Mouse (Mus musculus) common myeloid progenitor, adult 5-6 weeks (primary cell): ENCODE data around the gene Mpzl1. TPM values are rescaled to one million over a fixed set of nuclear protein-coding genes. Genes with fewer than 3 reads are reported as not detected.

Experiments used
- ATAC-seq: replicated peaks from 2 replicates; pipeline ENCODE4 v1.8.0; 2016; ENCODE audit warnings: low read depth, mild to moderate bottlenecking, moderate TSS enrichment, inconsistent platforms; ENCODE audit not compliant: poor library complexity, severe bottlenecking
- total RNA-seq: library from RNA; stranded (forward); fragments of 200-1000, 187-1606 nt; gene quantifications from 2 replicates; pipeline ENCODE4 v1.2.3, GENCODE M21; 2017

Mpzl1 gene
- total RNA-seq, 1 experiment from 2014 or later: 9.5 TPM

DNA sequence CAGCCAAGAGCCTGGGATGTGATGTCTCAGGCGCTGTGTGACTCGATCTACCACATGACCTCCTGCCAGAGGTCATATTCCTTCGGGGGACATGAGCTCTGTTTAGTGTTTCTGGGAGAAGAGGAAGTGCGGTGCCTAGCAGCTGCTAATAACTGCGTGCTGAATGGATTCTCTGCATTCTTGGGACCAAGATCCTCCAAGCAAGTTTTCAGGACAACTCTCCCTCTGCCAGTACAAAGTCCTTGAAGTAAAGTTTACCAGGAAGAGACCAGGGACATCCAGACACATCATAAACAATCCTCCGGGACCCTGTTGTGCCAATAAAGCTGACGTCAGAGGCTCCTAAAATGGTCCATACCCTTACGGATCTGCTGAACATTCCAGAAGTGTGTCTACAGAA, 46.5 kb downstream of the Mpzl1 start:
- no peak for ATAC-seq

DNA sequence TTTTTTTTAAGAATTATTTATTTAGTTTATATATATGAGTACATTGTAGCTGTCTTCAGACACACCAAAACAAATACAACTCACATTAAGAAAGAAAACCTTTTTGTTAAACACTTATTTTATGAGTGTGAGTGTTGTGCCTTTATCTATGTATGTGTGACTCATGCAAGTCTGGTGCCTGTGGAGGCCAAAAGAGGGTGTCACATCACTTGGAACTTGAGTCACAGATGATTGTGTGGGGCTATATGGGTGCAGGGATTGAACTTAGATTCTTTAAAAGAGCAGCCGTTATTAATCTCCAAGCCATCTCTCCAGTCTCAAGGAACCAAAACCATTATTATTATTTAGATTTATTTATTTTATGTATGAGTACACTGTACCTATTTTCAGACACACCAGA, 48.0 kb downstream of the Mpzl1 start:
- ATAC-seq: no peak

GRCm38 (mm10) chr1:165585389-165586104, 48.8 kb downstream of the Mpzl1 start:
- no peak for ATAC-seq

DNA sequence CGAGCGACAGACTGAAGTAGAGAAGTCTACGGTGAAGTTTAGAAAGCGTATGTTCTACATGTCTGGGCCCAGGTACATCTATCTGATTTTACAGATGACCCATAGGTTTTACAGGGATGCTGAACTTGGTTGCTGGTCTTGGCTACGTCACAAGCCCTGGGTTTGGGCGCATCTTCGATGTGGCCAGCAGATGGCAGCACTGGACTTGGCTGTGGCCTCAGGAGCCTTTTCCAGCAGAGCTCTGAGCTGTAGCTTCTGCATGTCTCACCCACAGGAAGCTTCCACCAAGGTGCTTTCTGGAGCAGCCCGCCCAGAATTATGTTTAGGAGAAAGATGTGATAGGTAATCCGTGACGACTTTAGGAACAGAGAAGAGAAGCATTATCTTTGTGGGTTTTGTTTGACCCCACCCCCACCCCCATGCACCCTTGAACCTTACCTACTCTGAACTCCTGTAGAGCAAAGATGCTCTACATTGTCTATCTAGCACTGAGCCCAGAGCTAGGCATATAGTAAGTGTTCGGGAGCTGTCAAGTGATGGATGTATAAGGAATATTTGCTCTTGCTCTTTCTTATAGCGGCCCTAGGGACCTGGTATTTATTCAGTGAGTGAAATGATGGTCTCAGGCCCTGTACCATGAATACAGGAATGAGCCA, 50.7 kb downstream of the Mpzl1 start:
- ATAC-seq: peak; percentile 97

DNA sequence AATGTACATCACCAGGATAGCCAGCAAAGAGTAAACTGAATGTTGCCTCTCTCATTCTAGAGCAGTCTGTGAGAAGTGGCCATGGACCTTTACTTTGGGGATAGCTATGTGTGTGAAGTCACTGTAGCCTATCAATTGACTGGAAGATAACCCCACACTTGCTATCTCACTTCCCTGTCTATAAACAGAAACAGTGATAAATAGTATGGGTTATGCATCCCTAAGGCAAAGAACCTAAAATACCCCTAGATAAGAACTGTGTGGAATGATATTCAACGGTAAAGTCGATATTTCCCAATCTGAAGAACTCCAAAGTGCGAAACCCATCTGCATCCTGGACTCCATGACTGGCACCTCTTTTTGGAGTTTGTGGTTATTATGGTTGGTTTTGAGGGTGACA, 53.1 kb downstream of the Mpzl1 start:
- ATAC-seq: no peak

DNA sequence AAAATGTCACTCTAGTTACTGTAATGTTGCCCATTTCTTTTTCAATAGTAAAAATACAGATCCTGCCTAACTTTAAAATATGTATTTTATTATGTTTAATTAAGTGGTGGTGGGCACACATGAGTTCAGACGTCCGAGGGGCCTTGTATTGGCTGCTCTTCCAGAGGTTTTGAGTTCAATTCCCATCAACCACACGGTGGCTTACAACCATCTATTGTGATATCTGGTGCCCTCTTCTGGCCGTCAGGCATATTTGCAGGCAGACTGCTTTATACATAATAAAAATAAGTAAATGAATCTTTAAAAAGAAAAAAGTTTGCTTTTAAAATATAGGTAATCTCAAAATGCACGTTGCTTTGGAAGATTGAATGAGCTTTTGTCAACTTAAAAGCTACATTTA, 55.0 kb downstream of the Mpzl1 start:
- no peak for ATAC-seq

DNA sequence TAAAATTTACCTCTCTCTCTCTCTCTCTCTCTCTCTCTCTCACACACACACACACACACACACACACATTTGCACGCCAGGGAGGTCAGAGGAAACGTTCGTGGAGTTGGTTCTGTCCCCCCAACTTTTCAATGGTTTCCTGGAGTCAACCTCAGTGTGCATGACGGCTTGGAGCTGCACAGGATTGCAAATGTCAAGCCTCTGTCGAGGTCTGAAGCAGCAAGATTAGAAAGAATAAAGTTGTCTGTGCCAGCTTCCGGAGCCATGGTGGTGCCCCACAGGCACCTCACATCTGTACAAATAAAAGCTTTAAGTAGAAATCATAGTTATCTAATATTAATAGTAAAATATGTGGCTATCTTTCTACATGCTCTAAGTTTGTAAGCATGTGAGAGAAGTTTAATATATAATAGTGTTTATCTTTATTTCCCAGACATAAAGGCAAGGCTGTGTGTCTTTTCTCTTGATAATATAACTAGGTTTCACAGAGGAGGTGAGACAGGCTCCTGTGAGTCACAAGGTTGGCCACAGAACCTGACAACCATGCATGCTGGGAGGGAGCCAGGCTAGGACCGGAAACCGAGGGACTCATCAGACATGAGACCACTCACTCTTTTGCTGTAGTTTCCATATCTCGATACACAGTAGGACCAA, 57.8 kb downstream of the Mpzl1 start:
- ATAC-seq: peak; percentile 78

DNA sequence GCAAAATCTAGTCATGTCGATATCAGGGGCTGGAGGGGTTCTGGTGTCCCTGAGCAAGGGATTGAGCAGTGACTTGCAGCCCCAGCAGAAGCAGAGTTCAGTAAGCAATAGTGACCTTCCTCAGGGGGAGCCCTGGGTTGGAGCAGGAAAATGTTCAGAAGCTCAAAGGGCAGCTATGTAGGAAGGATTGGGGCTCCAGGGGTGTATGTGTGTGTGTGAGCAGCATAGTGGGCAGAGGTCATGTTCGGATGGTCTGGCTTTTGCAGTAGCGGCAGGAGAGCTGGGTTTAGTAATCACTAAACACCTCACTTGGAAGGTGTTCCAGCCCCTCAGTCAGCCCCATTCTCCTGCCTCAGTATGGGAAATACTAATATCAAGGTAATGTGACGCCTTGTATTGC, 58.3 kb downstream of the Mpzl1 start:
- no peak for ATAC-seq

GRCm38 (mm10) chr1:165567466-165567865, 66.9 kb downstream of the Mpzl1 start:
- ATAC-seq: no peak

GRCm38 (mm10) chr1:165565283-165565682, 69.1 kb downstream of the Mpzl1 start:
- no peak for ATAC-seq

GRCm38 (mm10) chr1:165559073-165559472, 75.3 kb downstream of the Mpzl1 start:
- ATAC-seq: no peak

DNA sequence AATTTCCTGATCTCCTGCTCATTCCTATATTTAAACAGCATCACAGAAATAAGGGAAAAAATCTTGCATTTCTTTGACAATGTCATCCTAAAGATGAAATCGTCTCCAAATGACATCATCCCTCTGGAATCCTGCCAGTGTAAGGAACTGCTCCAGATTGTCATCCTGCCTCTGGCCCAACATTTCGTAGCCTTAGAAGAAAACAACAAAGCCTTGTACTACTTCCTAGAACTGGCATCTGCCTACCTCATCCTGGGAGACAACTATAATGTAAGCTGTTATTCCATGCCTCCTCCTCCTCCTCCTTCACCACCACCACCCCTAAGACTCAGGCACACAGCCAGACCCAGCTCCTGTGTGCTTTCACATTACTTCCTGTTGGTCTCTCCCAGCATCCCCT, 77.6 kb downstream of the Mpzl1 start:
- no peak for ATAC-seq

Other genes starting within 250 kb of the Mpzl1 start
- 13.2 and 14.7 TPM in 2 replicates for gene Dcaf6, start 174.1 kb downstream of the Mpzl1 start, total RNA-seq
- gene Mpc2, start 173.9 kb downstream of the Mpzl1 start, total RNA-seq: 63.1 and 72.4 TPM in 2 replicates
- not detected in 2 replicates for gene Adcy10, start 149.4 kb downstream of the Mpzl1 start, total RNA-seq
- 83.0 and 83.6 TPM in 2 replicates for gene Rcsd1, start 75.2 kb upstream of the Mpzl1 start, total RNA-seq
- 142 and 144 TPM in 2 replicates for gene Creg1, start 129.2 kb upstream of the Mpzl1 start, total RNA-seq
- gene Cd247, start 154.1 kb upstream of the Mpzl1 start, total RNA-seq: 1.2 and 1.9 TPM in 2 replicates